Comparison of ENCODE assay signal across 12 mouse cellular contexts in genomic region chr6:50306625-50307024, GRCm38 (mm10).
"Had no signal": no experiment of that assay in that cellular context is flagged by ENCODE, and none has a peak within 500 bp of the region (broad histone marks: within the 10 kb centered on the region; RNA-seq: fewer than 3 reads in every experiment).

No protein-coding gene starts in this region.

- H3K36me3 ChIP-seq: limb, embryonic 10.5 days; liver, embryonic 12.5 days; lung, embryonic 15.5 days; midbrain, embryonic 13.5 days; neural tube, embryonic 15.5 days had no signal

- H3K27ac ChIP-seq: kidney, postnatal 0 days; limb, embryonic 10.5 days; liver, embryonic 12.5 days; lung, embryonic 15.5 days; midbrain, embryonic 13.5 days; neural tube, embryonic 15.5 days; stomach, postnatal 0 days had no signal

- H3K4me3 ChIP-seq: limb, embryonic 10.5 days; liver, embryonic 12.5 days; lung, embryonic 15.5 days; midbrain, embryonic 13.5 days; myocyte; neural tube, embryonic 15.5 days had no signal

- DNase-seq: kidney, adult 11 months; kidney, adult 9 months; kidney, postnatal 36 days; lung, postnatal 36 days had no signal

- H3K4me1 ChIP-seq: liver, embryonic 12.5 days; lung, embryonic 15.5 days; neural tube, embryonic 15.5 days had no signal

- ATAC-seq: liver, embryonic 12.5 days; midbrain, embryonic 13.5 days had no signal
